Mouse (Mus musculus) erythroblast, embryonic 14.5 days (primary cell): ENCODE results near the gene Rars2. TPM values are rescaled to one million over a fixed set of nuclear protein-coding genes. Genes with fewer than 3 reads are reported as not detected.
"Not testable (repeated sequence)": the region's sequence is repeated elsewhere in the genome, so short reads cannot be mapped to it uniquely, and the experiment has no call there.

ENCODE experiments used
- H3K27me3 ChIP-seq: 2 replicates; pipeline ENCODE4 v1.6.1; 2012; ENCODE audit warnings: inconsistent platforms; ENCODE audit not compliant: control insufficient read depth
- H3K36me3 ChIP-seq: 2 replicates; pipeline ENCODE4 v1.6.1; 2012; ENCODE audit warnings: mild to moderate bottlenecking, inconsistent platforms; ENCODE audit not compliant: control insufficient read depth
- H3K4me1 ChIP-seq: 2 replicates; pipeline ENCODE4 v1.6.1; 2012; ENCODE audit warnings: inconsistent platforms; ENCODE audit not compliant: control insufficient read depth
- H3K4me3 ChIP-seq: replicated peaks from 2 replicates; pipeline ENCODE3; 2012; ENCODE audit warnings: moderate library complexity, mild to moderate bottlenecking, inconsistent platforms
- H3K9me3 ChIP-seq: 2 replicates; pipeline ENCODE4 v1.6.1; 2012; ENCODE audit warnings: low read length, inconsistent platforms, mixed read lengths; ENCODE audit not compliant: control insufficient read depth
- GATA1 ChIP-seq: IDR thresholded peaks from 2 replicates; pipeline ENCODE4 v1.6.1; 2012; ENCODE audit warnings: low read length, inconsistent platforms, mixed read lengths
- TAL1 ChIP-seq: IDR thresholded peaks from 3 replicates; pipeline ENCODE4 v1.6.1; 2012; ENCODE audit warnings: low read length, inconsistent platforms, mixed read lengths
- polyA plus RNA-seq: library from polyadenylated mRNA; stranded (reverse); fragments of >175 nt; gene quantifications from 2 replicates; pipeline ENCODE4 v1.2.3, GENCODE M21; 2012

The Rars2 gene
- 0.07 and 0.14 TPM in 2 replicates for polyA plus RNA-seq

DNA sequence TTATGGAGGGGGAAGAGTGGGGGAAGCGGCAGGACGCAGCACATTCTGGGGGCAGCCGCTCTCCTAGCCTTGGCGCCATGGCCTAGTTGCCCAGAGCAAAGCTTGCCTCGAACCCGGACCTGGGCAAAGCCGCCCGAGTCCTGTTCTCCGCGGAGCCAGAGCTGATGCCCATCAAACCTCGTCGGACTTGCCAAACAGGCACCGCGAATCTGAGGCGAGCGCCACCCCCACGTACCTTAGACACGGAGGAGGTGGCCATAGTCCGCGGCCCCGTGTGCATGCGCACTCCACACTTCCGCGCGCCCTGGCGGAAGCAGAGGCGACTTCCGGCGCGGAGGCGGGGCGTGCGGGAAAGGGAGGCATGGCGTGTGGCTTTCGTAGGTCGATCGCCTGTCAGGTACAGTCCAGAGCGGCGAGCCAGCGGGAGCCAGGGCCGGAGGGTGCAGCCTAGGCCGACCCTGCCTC is at the start of gene Rars2, which contains the start of gene Orc3:
Gene Rars2 (plus strand): TSS at position 328 of the 465 bp plus-strand sequence.
Gene Orc3 (minus strand): TSS at position 315 of the 465 bp plus-strand sequence.
- TF ChIP-seq GATA1 (no peak), TAL1 (no peak)
- H3K36me3 ChIP-seq: peaks cover 12% of the 10 kb centered on the region
- peak within 1 kb of the TSS; percentile 97 for H3K4me3 ChIP-seq
- H3K4me1 ChIP-seq: peaks cover 38% of the 10 kb centered on the region
- no peaks in the 10 kb centered on the region for H3K9me3 ChIP-seq
- no peaks in the 10 kb centered on the region for H3K27me3 ChIP-seq

DNA sequence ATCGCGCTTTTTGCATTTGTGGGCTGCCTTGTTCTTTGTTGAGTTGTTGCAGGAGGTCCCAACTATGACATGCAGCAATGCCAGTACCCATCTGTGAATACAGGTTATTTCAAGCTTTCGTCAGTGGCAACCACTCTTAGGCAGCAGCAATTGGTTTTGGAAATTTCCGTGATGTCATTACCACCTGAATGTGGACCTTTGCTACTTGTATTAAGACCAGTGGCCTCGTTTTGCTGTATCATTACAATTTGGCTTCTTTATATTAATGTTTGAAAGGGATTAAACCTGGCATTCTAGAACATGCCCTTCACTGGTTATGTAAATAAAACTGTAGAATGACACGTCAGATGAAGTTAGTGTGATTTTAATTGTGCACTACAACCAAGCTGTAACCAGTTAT is 48.5 kb upstream of the Rars2 start:
- Histone ChIP-seq H3K36me3 (peaks cover 97% of the 10 kb centered on the region), H3K27me3 (no peaks in the 10 kb centered on the region), H3K4me1 (peaks cover 2% of the 10 kb centered on the region), H3K9me3 (no peaks in the 10 kb centered on the region), H3K4me3 (no peak overlapping the region)
- TF ChIP-seq TAL1 (no peak), GATA1 (no peak)

DNA sequence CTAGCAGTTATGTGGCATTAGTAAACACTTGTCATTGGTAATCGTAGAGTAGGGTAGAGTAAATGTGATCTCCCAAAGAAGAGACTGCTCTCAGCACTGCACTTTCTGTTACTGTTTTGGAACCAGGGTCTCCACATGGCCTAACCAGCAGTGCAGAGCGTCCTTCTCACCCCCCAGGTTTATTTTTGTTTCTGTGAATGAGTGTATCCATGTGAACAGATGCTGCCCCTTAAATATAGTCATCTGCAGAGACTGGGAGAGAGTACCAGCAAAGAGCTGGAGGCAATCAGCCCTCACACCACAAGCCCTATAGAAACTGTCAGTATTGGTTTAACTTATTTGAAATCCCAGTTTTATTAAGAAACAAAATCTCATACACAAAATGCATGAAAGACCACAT is 41.9 kb upstream of the Rars2 start:
- H3K4me3 ChIP-seq: no peak overlapping the region
- H3K4me1 ChIP-seq: no peaks in the 10 kb centered on the region
- no peaks in the 10 kb centered on the region for H3K9me3 ChIP-seq
- H3K27me3 ChIP-seq: no peaks in the 10 kb centered on the region
- TF ChIP-seq GATA1 (no peak), TAL1 (no peak)
- peaks cover 100% of the 10 kb centered on the region for H3K36me3 ChIP-seq

DNA sequence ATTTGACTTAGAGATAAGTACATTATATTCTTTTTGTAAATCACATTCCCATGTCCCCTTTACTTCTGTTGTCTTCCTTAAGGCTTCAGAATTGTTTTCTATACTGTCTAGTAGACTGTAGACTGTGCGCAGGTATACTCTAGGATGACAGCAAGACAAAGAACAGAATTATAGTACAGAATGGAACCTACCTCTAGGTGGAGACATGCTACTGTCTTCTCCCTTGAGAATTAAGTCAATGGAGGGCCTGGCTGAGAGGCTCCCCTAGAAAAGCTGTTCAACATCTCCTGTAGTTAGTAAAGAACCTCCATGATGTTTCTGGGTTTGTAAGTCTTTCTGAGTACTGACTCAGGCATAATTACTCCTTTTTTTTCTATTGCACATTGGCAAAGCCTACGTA is 37.7 kb upstream of the Rars2 start:
- TF ChIP-seq GATA1 (no peak), TAL1 (no peak)
- Histone ChIP-seq H3K4me3 (no peak overlapping the region), H3K27me3 (no peaks in the 10 kb centered on the region), H3K9me3 (no peaks in the 10 kb centered on the region), H3K36me3 (peaks cover 99% of the 10 kb centered on the region), H3K4me1 (no peaks in the 10 kb centered on the region)

DNA sequence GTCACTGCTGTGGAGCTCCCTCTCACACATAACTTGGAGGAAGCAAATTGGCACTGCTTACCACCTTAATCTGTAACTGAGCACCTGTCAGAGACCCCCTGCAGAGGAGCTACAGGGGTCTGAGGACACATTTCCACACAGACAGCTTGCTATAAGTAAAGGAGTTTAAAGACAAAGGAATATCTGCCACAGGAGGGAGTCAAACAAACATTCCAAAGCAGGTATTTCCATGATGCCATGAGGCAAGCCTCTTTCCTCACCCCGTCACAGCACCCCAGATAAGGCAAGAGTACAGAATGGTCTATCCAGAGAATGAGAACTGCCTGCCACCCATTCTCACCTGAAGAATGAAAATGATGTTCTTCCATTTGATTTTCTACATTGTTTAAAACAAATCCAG is 35.5 kb upstream of the Rars2 start:
- Histone ChIP-seq H3K27me3 (no peaks in the 10 kb centered on the region), H3K9me3 (no peaks in the 10 kb centered on the region), H3K4me1 (no peaks in the 10 kb centered on the region), H3K4me3 (no peak overlapping the region), H3K36me3 (peaks cover 99% of the 10 kb centered on the region)
- no peak for TF ChIP-seq GATA1
- TF ChIP-seq TAL1: no peak

DNA sequence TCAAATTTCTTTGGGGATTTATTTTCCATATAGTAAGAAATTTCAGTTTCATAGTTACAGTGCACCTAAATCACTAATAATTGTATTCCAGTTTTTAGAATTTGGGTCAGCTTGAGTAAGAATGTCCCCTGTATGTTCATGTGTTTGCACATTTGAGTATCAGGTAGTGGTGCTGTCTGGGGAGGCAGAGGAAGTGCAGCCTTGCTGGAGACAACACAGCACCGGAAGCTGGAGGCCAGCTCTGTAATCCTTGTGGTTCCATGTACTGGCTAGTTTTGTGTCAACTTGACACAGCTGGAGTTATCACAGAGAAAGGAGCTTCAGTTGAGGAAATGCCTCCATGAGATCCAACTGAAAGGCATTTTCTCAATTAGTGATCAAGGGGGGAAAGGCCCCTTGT is 33.3 kb upstream of the Rars2 start:
- H3K27me3 ChIP-seq, H3K4me3 ChIP-seq, H3K9me3 ChIP-seq, H3K4me1 ChIP-seq: not testable (repeated sequence)
- peaks cover 91% of the 10 kb centered on the region for H3K36me3 ChIP-seq

DNA sequence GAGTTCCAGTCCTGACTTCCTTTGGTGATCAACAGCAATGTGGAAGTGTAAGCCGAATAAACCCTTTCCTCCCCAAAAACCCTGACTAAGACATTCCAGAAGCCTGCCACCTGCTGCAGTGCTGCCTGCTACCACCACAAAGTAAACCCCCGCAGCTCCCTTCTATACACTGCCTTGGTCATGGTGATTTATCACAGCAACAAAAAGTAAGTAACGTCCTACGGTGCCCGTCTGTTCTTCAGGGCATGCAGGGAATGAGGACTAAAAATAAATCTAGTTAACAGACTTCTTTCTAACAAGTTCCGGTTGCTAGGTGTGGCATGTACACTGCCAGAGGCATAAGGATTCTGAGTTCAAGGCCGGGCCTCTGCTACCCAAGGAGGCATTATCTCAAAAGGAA is 32.8 kb upstream of the Rars2 start:
- Histone ChIP-seq H3K4me3 (no peak overlapping the region), H3K9me3 (no peaks in the 10 kb centered on the region), H3K27me3 (no peaks in the 10 kb centered on the region), H3K36me3 (peaks cover 89% of the 10 kb centered on the region), H3K4me1 (no peaks in the 10 kb centered on the region)
- TF ChIP-seq TAL1 (no peak), GATA1 (no peak)

DNA sequence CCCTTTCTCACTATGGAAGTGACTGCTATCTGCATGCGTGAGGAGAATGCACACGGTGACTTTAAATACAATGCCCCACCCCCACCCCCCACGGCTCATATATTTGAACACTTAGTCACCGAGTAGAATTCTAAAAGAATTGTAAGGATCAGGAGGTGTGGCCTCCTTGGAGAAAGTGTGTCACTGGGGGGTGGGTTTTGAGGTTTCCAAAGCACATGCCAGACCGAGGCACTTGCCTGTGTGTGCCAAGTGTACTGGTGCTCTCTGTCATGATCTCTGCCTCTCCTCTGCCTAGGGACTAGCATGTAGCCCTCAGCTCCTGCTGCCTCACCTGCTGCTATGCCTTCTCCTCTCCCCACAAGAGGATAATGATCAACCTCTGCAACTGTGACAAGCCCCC is 32.3 kb upstream of the Rars2 start:
- H3K36me3 ChIP-seq: peaks cover 89% of the 10 kb centered on the region

DNA sequence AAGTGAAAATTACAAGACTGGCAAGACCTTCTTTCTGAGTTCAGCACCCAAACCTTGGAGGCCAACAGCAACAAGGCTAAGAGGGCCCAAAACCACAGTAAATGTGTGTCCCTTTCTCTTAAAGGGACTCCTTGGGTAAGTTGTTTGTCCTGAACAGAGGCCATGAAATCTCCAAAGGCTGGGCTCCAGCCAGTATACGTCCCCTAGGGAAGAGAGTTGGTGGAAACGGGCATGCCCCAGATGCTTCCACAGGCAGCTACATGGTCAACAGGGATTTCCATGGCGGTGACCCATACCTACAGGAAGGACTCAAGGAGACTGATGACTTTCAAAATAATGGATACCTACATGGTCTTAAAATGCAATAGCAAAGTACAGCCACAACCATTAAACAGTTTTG is 31.3 kb upstream of the Rars2 start:
- TF ChIP-seq TAL1 (no peak), GATA1 (no peak)
- Histone ChIP-seq H3K4me3 (no peak overlapping the region), H3K27me3 (no peaks in the 10 kb centered on the region), H3K4me1 (no peaks in the 10 kb centered on the region), H3K9me3 (no peaks in the 10 kb centered on the region), H3K36me3 (peaks cover 85% of the 10 kb centered on the region)

More for the DNA sequence above, 32.3 kb upstream of the Rars2 start:
- no peaks in the 10 kb centered on the region for H3K27me3 ChIP-seq
- H3K4me1 ChIP-seq: no peaks in the 10 kb centered on the region
- H3K4me3 ChIP-seq: no peak overlapping the region
- no peak for TF ChIP-seq TAL1
- TF ChIP-seq GATA1: no peak
- no peaks in the 10 kb centered on the region for H3K9me3 ChIP-seq
